Mouse (Mus musculus) mature B cell (primary cell): ENCODE data around the gene Tmem156.
"Not testable (repeated sequence)": the region's sequence is repeated elsewhere in the genome, so short reads cannot be mapped to it uniquely, and the experiment has no call there.

Source experiments
- in situ Hi-C: fragments of 300-500 bp; cut with MboI; formaldehyde crosslinking; loops from 2 replicates; pipeline ENCODE4 v1.14.3; 2019

The Tmem156 gene

GRCm38 (mm10) chr5:65091921-65092320 is at the start of gene Tmem156:
Tmem156 (minus strand) TSS chr5:65092132.
- in situ Hi-C loops, result no loop called here

DNA sequence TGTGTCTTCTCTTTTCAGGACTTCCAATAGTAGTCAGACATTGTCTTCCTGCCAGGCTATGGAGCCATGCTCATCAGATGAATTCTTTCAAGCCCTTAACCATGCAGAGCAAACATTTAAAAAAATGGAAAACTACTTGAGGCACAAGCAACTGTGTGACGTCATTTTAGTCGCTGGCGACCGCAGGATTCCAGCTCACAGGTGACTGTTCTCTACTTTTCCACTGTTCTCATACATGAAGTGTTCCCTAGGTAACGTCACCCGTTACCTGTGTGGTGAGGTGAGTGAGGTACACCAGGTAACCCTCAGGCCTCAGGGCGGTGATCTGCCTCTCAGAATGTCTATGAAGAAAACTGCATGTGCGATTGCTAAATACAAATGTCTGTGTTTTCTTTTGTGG is 49.3 kb upstream of the Tmem156 start:
- in situ Hi-C loops, result no loop called here

DNA sequence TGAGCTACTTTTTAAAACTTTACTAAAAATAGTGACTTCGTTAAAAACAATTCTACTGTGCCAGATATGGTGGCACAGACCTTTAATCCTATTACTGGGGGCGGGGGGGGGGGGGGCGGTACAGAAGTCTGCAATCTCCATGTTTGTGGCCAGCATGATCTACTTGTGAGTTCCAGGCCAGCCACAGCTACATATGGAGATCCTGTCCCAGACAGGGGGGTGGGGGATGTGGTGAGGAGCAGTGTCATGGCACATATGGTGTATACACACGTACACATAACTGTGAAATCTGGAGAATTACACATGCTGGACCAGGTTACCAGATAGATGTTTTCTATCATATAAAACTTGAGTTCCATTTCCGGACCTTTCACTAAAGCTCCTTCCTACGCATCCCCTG is 45.1 kb upstream of the Tmem156 start:
- in situ Hi-C loops, result no loop called here

- in situ Hi-C loops, result no loop called here
Observed at GRCm38 (mm10) chr5:65136159-65136558, 44.2 kb upstream of the Tmem156 start.

- in situ Hi-C loops, result no loop called here
Observed at GRCm38 (mm10) chr5:65131211-65131879, 39.4 kb upstream of the Tmem156 start.

GRCm38 (mm10) chr5:65130528-65131210 is 38.7 kb upstream of the Tmem156 start:
- in situ Hi-C loops, result no loop called here

DNA sequence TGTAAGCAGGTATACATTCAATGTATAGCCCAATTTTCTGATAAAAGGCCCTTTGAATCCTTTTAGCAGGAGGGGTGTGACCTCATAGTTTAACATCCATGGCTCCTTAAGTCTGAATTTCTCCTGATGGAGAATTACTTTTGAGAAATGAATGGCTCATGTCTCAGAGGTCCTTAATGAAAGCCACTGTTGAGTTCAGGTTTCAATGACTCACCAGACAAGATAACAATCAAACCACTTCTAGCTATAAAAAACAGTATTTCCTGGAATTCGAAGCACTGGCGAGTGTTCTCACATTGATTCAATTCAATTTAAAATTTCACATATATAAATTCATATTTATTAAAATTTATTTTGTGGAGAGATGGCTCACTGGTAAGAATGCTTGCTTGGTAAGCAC is 36.5 kb upstream of the Tmem156 start:
- in situ Hi-C loops, result no loop called here

DNA sequence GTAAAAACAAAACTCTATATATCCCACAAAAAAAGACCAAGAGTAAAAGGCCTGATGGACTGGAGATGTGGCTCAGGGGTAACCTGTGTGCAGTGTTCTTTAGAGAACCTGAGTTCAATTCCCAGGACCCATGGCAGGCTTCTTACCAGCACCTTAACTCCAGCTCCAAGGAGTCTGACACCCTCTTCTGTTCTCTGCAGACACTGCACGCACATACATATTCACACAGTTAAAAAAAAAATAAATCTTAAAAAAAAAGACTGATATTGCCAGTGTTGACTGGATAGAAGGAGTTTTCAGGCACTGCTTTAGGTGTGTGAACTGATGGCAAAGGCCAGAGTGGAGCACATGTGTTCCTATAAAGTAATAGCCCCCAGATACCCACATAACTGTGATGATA is 34.2 kb upstream of the Tmem156 start:
- in situ Hi-C loops, result no loop called here

DNA sequence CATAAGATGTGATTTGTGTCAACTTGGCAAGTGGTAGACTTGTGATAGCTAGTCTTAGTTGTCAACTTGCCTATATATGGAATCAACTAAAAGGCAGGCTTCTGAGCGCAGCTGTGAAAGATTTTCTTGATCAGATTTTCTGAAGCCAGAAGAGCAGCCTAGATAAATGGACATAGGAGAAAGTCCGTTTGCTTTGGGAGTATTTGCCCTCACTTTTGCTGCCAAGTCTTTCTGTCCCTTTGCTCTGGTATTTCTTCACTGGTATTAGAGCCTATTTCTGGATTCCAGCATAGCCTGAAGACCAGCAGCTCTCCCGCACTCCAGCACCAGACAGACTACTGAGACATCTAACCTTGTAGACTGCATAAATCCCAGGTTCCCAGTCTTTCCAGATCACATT is 30.7 kb upstream of the Tmem156 start:
- in situ Hi-C loops, result no loop called here

DNA sequence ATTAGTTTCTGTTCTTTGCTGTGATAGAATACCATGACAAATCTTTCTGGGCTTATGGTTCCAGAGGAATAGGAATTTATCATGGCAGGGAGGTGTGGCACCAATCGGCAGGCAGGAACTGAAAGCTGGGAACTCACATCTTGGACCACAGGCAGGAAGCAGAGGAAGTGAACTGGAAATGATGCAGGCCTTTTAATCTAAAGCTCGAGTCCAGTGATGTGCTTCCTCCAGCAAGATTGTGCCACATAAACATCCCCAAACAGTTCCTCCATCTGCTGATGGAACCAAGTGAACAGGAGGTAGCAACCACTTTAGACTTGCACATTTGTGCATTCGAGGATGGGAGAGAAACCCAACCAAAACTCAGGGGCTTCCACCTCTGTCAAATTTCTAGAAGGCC is 28.0 kb upstream of the Tmem156 start:
- in situ Hi-C loops, result no loop called here

DNA sequence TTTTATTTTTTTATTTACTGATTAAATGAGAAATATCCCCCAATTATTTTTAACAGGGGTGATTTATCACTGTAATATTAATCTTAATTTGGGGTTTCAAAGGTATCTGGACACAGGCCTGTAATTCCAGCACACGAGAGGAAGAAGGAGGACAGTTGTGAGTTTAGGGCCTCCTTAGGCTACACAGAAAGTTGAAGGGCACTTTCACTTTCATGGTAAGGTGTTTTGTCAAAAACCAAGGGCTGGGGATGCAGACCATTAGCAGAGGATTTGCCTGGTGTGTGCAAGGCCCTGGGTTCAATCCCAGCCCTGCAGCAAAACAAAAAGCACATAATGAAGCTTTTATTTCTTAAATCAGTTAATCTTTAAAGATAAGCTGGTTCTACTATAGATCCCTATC is 27.6 kb upstream of the Tmem156 start:
- in situ Hi-C loops, result no loop called here

DNA sequence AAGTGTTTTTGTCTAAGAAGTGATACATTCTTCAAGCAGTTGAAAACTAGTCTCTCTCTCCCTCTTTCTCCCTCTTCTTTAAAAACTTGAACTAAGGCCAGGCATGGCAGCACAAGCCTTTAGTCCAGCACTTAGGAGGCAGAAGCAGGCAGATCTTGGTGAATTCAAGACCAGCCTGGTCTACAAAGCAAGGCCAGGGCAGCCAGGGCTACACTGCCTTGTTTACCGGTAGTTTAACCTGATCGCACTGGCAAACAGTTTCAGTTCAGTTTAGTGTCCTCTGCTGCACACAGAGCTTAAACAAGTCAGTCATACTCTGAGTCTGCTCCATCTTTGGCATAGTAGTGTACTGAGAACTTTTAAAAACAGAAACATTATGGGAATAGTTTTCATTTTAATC is 24.9 kb upstream of the Tmem156 start:
- in situ Hi-C loops, result no loop called here

DNA sequence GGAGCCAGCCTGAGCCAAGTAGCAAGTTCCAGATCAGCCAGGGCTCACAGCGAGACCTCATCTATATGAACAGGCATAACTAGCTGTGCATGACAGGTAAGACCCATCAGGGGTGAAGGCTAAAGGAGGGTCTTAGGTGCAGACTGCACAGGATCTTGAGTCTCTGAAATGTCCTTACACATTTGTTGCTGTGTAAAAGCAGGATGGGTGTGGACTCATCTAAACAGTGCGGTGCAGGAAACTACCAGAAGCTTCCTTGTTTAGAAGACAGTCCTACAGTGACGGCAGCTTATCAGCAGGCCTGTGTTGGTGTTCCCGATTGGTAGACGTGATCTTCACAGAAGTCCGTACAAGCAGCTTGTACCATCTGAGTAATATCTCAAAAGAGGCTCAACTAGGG is 21.4 kb upstream of the Tmem156 start:
- in situ Hi-C loops, result no loop called here

DNA sequence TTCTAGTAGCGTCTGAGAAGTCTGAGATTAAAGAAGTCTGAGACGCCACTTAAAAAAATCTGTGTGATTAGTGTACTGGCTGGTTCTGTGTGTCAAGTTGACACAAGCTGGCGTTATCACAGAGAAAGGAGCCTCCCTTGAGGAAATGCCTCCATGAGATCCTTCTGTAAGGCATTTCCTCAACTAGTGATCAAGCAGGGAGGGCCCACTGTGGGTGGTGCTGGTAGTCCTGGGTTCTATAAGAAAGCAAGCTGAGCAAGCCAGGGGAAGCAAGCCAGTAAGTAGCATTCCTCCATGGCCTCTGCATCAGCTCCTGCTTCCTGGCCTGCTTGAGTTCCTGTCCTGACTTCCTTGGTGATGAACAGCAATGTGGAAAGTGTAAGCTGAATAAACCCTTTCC is 20.3 kb upstream of the Tmem156 start:
- in situ Hi-C loops, result not testable (repeated sequence)

DNA sequence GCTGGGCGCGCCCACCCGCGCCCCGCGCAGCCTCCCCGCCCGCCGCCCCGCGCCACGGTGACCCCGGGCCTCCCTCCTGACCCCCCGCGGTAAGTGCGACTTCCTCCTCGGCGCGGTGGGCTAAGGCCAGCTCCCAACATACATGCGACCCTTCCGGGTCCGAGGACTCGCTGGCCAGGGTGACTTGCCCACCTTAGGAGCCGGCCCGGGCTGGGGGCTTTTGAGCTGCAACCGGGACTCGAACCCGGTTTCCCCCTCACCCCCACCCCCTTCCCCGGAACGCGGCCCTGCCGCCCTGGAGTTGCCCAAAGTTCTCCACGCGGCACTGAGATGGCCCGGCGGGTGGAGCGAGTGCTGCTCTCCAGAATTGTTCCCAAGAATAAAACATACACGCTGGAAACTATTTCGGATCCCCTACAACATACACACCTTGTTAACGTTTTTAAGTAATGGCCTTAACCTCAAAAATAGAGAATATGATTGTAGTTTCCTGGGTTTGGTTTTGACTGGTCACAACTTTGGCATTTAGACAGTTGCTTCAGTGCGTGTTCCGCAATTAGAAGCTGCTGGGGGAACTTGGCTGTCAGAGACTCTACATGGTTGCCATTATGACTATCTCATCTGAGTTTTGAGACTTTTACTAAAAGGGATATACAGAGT is 16.0 kb upstream of the Tmem156 start:
- in situ Hi-C loops, result no loop called here

GRCm38 (mm10) chr5:65106876-65107772 is 15.2 kb upstream of the Tmem156 start, which contains the start of gene Klhl5:
Klhl5 (plus strand) TSS chr5:65107539.
- in situ Hi-C loops, result no loop called here

- in situ Hi-C loops, result no loop called here
Observed at GRCm38 (mm10) chr5:65102641-65103042, 10.7 kb upstream of the Tmem156 start.

- in situ Hi-C loops, result no loop called here
Observed at GRCm38 (mm10) chr5:65102026-65102640, 10.2 kb upstream of the Tmem156 start.

GRCm38 (mm10) chr5:65101621-65102020 is 9.7 kb upstream of the Tmem156 start:
- in situ Hi-C loops, result no loop called here

GRCm38 (mm10) chr5:65101209-65101608 is 9.3 kb upstream of the Tmem156 start:
- in situ Hi-C loops, result no loop called here

GRCm38 (mm10) chr5:65100002-65100401 is 8.1 kb upstream of the Tmem156 start:
- in situ Hi-C loops, result no loop called here

DNA sequence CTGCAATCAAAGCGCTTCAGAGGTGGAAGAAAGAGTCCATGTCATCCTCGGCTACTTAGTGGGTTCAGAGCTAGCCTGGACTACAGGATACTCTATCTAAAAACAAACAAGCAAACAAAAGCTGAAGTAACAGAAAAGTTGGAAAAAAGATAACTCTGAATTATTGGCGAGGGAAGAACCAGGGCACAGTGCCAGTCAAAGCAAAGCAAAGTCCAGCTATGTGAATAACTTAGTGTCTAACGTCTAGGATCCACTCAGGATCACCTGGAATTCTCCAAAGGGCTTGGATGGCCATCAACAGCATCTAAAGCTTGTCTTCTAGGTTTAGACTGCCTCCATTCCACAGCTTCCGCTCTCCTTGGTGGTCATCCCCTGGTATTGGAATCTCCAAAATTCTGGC is 5.5 kb upstream of the Tmem156 start:
- in situ Hi-C loops, result no loop called here
